Mouse (Mus musculus) v-Abl transformed pro-B cells (cell line): Measurements from ENCODE around the gene Pdha2.

ENCODE experiments used
- in situ Hi-C, 2 experiments: fragments of 400-800 bp; cut with MboI; formaldehyde crosslinking; loops; one replicate each; pipeline ENCODE4 v1.15.1; 2025; ENCODE audit not compliant: unreplicated experiment in 2 of 2

Gene Pdha2

DNA sequence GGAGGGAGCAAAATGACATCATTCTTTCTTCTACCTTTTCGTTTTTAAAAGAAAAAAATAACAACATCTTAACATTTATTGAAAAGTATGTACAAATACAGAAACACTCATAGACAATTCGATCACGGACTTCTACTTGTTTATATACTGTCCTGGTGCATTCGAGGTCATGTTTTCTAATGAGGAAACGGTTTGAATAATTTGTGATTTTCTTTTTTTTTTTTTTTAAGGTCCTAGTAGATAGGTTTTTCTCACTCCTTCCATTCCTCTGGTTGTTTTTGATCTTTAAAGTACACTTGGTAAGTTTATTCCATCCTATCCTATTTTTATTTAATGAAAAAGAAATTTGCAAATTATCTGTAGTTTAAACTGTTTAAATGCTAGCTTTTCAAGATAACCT is at the start of gene Pdha2:
TSS of gene Pdha2 (minus strand) at position 101 of the 400 bp plus-strand sequence.
- in situ Hi-C loops: no loop called here

DNA sequence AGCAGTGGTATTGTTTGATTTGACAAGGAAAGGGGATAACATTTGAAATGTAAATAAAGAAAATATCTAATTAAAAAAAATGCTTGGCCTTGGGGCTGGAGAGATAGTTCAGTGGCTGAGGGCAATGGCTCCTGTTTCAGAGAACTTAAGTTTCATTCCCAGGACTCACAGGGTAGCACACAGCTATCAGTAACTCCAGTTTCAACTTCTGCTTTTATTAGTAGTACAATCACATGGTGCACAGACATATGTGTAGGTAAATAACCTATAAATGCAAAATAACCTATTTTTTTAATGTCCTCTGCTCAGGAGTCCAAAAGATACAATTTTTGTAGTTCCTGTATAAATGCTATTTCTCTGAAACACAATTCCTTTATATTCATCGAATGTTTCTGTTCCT is 48.4 kb upstream of the Pdha2 start:
- in situ Hi-C loops: no loop called here

DNA sequence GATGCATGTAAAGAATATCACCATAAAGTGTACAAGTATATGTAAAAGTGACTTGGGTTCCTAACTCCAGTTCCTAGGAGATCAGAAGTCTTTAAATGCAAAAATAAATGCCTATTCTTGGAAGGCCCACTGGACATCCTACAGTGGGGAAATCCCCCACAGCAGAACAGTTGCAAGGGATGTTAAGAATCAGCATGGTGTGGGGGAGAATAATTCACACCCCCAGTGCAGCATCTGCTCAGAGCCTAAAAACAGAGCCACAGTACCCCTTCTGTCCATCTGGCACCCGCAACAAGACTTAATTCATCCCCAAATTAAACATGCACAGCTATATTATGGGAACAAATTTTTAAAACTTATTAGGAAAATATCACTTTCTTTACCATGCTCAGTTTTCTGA is 39.3 kb upstream of the Pdha2 start:
- in situ Hi-C loops: no loop called here

DNA sequence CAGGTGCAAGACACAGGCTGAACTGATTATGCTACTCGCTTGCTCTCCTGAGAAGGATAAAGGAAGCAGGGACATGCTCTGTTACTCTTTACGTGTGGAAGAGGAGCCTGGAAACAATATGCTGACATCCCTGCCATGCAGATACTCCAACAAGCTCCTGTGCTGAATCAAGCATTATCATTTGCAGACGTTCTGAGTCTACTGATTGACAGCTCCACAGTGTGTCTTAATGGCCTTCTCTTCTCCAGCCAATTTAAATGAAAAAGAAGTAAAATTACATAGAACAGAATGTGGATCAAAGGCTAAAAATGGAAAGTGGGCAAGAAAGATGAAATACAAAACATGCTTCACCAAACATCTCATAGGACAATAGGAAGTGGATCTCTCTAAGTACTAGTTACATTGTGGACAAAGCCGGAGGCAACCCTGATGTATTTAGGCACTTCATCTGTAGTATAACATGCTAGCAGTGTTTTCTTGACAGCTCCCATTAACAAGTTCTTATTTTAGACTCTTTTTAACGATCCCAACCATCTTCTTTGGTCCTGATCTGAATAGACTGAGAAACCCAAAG is 32.7 kb upstream of the Pdha2 start:
- in situ Hi-C loops: no loop called here

DNA sequence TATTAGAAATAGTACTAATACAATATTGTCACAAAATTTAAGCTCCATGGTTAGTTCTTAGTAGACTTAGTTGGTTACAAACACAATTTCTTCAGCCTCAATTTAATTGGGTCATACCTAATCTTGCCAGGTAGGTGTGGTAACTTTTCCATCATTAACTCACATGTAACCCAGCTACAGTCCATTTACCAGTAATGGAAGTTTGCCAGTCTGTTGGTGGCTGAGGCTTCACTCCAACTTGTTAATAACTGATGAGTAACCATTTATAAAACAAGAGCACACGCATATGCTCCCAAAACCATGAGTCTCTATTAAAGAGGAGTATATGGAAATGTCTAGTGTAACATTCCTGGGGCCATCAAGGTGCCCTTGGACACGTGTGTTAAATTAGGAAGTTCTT is 25.9 kb upstream of the Pdha2 start:
- in situ Hi-C loops: no loop called here

DNA sequence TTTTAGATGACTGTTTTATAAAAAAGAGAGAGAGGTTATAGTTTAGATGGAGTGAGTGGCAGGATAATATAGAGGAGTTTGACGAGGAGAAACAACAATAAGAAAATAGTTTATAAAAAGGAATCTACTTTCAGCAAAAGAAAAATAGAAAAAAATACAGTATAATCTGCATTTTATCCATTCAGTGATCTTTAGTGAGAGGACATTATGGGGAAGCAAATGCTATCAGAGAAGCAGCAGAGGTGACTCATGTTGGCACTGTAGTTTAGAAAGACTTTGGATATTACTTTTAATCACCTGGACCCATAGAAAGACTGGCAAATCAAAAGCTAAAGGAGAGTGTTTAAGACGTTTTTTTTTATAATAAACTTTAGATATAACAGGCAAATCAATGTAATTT is 17.0 kb upstream of the Pdha2 start:
- in situ Hi-C loops: no loop called here

DNA sequence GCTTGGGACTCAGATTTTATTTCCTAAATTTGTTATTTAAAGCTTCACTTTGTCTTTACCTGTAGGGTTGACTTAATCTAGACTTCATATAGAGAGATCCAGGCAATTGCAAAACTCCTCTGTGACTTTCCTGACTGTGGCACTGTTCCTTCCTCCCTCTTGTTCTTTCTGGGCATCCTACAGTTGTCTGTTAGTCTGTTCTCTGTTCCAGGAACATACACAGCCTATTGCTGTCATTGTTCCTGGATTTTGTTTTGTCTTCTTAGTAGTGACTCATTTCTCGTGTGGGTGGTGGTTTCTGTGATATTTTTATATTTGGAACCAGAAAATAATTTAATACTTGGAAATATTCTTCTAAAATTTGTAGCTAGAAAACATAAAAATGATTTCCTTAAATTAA is 10.2 kb upstream of the Pdha2 start:
- in situ Hi-C loops: no loop called here

DNA sequence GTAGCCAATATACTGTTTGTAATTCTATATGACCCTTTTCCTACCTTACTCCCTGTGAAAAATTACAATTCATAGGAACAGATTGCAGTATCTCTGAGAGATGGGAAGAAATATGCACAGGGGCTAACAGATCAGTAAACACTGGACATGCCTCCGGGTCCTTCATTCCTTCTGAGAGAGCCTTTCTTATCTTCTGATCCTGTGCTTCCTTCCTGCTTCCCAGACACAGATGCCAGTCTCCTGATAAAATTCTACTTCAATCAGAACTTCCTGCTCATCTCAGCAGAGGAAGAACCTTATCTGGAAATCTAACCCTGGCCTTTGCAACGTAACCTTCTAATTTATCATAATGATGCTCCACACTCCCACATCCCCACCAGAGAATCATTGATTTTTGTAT is 6.4 kb upstream of the Pdha2 start:
- in situ Hi-C loops: no loop called here

DNA sequence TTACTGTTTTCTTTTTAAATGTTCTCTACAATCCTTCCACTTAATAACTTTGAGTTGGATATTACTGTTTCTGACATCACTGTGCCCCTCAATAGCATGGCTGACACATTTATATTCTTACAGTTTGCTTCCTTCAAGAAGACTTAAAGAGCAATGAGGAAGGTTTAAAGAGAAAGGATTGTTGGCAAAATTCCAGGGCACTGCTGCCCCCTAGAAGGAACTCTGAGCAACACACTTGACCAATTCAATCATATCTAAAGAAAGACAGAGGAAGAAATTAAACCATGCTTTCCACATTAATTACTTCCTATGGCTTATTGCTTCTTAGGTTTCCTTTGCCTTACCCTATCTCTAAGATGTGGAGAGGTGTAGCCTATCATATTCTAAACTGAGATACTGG is 4.8 kb upstream of the Pdha2 start:
- in situ Hi-C loops: no loop called here

DNA sequence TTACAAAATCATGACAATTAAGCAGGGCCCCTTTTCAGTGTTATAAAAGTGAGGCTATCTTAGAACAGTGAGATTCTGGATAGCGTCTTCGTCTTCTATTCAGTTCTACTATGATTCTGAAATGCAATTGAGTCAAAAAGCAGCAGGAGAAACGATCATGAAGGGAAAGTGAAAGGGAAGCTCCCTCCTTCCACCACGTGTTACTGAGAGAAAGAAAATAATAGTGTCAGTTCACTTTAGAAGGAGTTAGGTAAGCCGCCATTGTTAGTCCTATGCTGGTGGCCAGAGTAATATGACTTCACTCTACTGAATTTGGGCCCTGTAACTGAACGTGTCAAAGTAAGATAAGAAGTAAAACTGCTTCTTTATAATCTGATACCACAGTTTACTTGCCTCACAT is 4.1 kb upstream of the Pdha2 start:
- in situ Hi-C loops: no loop called here

DNA sequence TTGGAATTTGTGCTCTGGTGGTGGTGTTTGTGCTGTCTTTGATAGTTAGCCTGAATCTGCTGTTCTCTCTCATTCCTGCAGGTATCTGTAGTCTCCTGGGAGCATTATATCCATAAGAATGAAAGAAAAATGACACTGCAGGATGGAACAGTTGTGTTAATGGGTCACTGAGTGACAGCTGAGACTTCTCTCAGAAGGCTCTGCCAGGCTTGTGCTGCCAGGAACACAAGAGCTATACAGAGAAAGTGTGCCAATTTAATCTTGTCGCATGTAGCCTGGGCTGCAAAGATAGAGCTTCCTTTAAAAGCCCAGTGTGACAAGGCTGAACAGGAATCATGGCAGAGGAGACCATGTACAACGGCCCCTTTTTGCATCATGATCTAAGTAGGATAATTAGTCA is 2.6 kb upstream of the Pdha2 start:
- in situ Hi-C loops: no loop called here

DNA sequence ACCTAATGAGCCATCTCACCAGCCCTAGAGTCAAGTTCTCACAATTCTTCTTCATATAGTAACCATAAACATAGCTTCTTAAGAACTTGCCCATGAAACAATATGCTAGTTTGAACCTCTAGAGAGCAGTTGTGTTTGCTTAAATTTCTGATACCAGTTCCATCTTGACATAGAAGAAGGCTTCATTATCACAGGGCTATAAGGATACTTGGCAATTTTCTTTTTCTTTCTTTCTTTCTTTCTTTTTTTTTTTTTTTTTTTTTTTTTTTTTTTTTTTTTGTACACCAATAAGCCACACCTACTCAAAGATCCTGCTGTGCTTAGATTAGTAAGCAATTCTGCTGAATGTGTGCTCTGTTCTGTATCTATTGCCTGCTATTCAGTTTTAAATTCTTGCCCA is 2.0 kb upstream of the Pdha2 start:
- in situ Hi-C loops: no loop called here

DNA sequence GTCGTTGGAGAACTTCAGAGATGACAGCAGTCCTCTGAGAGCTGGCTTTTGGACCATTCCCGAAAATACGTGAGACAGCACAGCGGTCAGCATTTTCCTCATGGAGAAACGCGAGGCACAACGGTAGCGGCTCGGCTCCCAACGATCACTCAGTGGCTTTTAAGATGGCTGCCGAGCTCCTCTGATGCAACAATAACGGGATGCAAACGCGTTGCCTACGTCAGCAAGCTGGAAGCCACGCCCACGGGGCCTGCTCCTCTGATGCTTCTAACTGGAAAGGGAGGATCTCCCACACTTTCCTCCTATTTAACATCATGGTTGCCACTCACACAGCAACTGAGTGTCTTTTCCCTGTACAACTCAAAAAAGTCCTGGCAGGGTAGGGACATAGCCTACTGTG is 511 bp downstream of the Pdha2 start:
- in situ Hi-C loops: no loop called here

DNA sequence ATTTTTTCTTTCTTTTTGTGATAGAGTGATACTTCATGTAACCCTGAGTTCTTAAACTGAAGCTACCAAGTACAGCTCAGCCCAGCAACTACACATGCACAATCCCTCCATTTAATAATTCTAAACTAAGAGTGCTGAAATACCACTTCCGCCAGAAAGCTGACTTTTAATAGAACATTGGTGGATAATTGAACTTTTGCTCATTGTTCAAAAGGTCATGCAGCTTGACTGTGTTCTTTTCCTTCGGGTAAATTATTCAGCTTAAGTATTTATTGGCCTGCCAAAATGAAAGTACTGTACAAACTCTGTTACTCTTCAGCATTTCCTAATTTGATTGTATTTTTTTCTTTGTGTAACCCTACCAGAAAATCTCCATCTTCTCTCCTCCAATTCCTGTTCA is 10.4 kb downstream of the Pdha2 start:
- in situ Hi-C loops: no loop called here

DNA sequence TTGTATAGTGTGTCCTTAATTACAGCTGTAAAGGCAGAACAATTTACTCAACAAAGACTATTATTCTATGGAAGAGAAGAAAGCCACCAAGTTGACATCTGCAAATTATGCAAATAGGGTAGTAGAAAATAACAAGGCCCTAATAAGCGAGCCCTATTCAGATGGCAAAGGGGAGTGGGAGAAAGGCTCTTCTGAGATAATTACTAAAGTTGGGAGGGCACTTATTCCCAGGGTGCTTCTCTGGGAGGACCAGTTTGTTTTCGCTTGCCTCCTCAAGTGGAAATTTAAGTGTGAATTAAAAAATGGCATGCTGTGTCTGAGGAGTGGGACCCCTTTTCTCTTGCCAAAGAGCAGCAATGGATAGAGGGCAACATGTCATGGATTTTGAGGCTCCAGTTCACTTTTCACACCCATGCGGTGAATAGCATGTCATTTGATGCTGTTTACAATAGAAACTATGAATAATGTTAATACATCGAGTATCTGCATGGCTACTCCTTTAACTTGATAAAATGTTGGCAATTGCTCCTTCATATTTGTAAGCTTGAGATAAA is 14.8 kb downstream of the Pdha2 start:
- in situ Hi-C loops: no loop called here

DNA sequence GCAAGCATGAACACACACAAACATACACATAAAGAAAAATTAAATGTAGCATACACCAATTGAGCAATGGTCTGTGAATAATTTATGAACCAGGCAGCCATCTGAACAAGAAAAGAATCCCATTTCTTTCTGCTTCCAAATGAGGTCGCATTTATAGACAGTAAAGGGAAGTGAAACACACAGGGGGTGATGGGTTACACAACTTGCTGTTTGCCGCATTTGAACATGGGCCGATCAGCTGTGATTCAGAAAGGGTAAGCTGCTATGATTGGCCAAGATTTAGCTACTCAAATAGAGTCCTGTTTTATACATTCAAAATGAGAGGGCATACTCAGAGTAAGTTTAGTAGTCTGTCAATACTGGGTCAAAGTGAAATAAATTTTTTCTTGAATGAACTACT is 20.5 kb downstream of the Pdha2 start:
- in situ Hi-C loops: no loop called here

DNA sequence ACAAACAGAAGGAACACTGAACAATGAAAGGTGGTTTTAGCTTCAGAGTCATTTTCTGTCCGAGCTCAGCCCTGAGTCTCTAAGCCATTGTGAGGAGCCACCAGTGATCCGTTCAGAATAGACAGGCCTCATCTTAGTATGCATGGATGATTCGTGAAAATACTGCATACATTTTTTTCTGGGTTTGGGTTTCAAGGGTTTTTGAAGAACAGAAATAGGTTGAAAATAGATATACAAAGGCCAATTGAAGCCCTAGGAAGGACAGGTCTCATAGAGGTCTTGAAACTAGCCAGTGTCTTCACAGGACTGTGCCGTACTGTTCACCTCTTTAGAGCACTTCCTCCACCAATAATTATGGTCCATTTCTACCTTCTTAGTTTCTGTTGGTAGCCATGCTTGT is 21.7 kb downstream of the Pdha2 start:
- in situ Hi-C loops: no loop called here

DNA sequence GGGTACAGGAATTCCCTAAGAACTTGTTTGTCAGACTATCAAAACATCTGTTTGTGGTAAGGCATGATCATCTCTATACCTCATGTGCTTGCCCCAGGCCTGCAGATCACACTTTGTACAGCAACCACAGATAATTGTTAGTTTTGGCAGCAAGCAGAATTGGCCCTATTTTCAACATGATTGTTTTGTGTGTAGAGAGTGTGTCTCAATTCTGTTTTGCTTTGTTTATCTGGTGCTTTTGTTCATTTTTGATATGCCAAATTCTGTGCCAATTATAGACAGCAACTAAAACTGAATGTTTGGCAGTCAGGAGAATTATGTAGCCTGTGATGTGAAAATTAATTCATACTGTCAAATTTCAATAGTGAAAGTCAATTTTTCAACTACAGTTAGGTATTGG is 51.2 kb downstream of the Pdha2 start:
- in situ Hi-C loops: no loop called here
